Mouse (Mus musculus) intestine, embryonic 16.5 days (tissue): ENCODE measurements around the gene Tdrd1. TPM values are rescaled to one million over a fixed set of nuclear protein-coding genes. Genes with fewer than 3 reads are reported as not detected.

Source experiments
- ATAC-seq: fragments of 200-750 bp; cut with Nextera tagmentation; 2 replicates; pipeline ENCODE4 v1.8.0; 2017; ENCODE audit warnings: moderate TSS enrichment, moderate library complexity
- H3K27ac ChIP-seq: fragments of 300-500 bp; sonication (generic); 2 replicates; pipeline ENCODE4 v1.5.1; 2014; ENCODE audit warnings: mild to moderate bottlenecking, low read length
- H3K27me3 ChIP-seq: fragments of 300-500 bp; sonication (generic); replicated peaks from 2 replicates; pipeline ENCODE4 v1.6.1; 2014; ENCODE audit warnings: low read length, control low read depth, mixed read lengths; ENCODE audit not compliant: control insufficient read depth, insufficient read depth
- H3K36me3 ChIP-seq: fragments of 300-500 bp; sonication (generic); 2 replicates; pipeline ENCODE4 v1.6.1; 2014; ENCODE audit warnings: low read length, control low read depth; ENCODE audit not compliant: control insufficient read depth, insufficient read depth
- H3K4me1 ChIP-seq: fragments of 300-500 bp; sonication (generic); 2 replicates; pipeline ENCODE4 v1.6.1; 2014; ENCODE audit warnings: low read length, control low read depth, mixed read lengths; ENCODE audit not compliant: control insufficient read depth, insufficient read depth
- H3K4me2 ChIP-seq: fragments of 300-500 bp; sonication (generic); 2 replicates; pipeline ENCODE4 v1.6.1; 2014; ENCODE audit warnings: low read depth, low read length, control low read depth
- H3K4me3 ChIP-seq: fragments of 300-500 bp; sonication (generic); 2 replicates; pipeline ENCODE4 v1.5.1; 2014; ENCODE audit warnings: mild to moderate bottlenecking, low read length
- H3K9ac ChIP-seq: fragments of 300-500 bp; sonication (generic); 2 replicates; pipeline ENCODE4 v1.6.1; 2014; ENCODE audit warnings: low read depth, low read length
- H3K9me3 ChIP-seq: fragments of 300-500 bp; sonication (generic); 2 replicates; pipeline ENCODE4 v1.6.1; 2016; ENCODE audit warnings: low read length, control low read depth; ENCODE audit not compliant: control insufficient read depth
- WGBS: fragments of 180-500 bp; shearing (Covaris S2); extraction: QIAGEN DNeasy Blood & Tissue Kit; methylation state at CpG from one replicate; pipeline ENCODE4 v1.1.7; 2014; 5-methylcytosine and 5-hydroxymethylcytosine counted together
- polyA plus RNA-seq: library from polyadenylated mRNA; unstranded; fragments of >200 nt; fragmentation: Nextera tagmentation; extraction: Ambion mirVana; gene quantifications from 2 replicates; pipeline ENCODE4 v1.2.1, GENCODE M21; 2015

The Tdrd1 gene
- polyA plus RNA-seq, 1 experiment from 2014 or later = 0.71 TPM

GRCm38 (mm10) chr19:56892586-56892985 is 66.6 kb downstream of the Tdrd1 start:
- Histone ChIP-seq H3K27ac (no peak overlapping the region), H3K9ac (no peak overlapping the region), H3K4me1 (peaks cover 5% of the 10 kb centered on the region), H3K9me3 (no peaks in the 10 kb centered on the region), H3K4me3 (no peak overlapping the region), H3K4me2 (no peak overlapping the region), H3K36me3 (no peaks in the 10 kb centered on the region), H3K27me3 (no peaks in the 10 kb centered on the region)
- WGBS = 88% methylated on average over 5 of the region's 5 CpGs
- no peak for ATAC-seq

DNA sequence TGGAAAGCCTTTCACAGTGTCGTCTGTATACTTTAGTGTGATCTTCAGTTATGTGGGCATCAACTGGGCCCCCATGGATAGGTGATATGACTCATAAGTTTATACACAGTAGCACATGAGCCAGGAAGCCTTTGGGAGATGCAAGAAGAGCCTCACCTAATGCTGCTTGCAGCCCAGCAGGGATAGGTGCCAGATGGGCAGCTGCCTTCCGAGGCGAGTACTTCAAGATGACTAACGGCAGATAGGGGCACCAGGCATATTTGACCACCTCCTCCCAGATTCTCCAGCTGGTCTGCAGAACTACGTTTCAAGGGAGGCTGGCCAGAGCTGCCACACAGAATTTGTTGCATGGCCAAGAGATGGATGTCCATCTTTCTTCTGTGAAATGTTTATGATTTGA is 67.3 kb downstream of the Tdrd1 start:
- H3K9ac ChIP-seq = no peak overlapping the region
- no peak overlapping the region for H3K4me3 ChIP-seq
- no peak for ATAC-seq
- H3K4me1 ChIP-seq = peaks cover 5% of the 10 kb centered on the region
- H3K36me3 ChIP-seq = no peaks in the 10 kb centered on the region
- WGBS = 64% methylated on average over 5 of the region's 5 CpGs
- H3K9me3 ChIP-seq = no peaks in the 10 kb centered on the region
- no peak overlapping the region for H3K27ac ChIP-seq
- no peaks in the 10 kb centered on the region for H3K27me3 ChIP-seq
- H3K4me2 ChIP-seq = no peak overlapping the region

- no peaks in the 10 kb centered on the region for H3K27me3 ChIP-seq
- H3K4me3 ChIP-seq = no peak overlapping the region
- 0 out of 2 replicates have a peak, but pooled peaks cover 3% of the 10 kb centered on the region for H3K4me1 ChIP-seq
- no peak overlapping the region for H3K27ac ChIP-seq
- no peak for ATAC-seq
- H3K4me2 ChIP-seq = no peak overlapping the region
- no peaks in the 10 kb centered on the region for H3K36me3 ChIP-seq
- H3K9ac ChIP-seq = no peak overlapping the region
- 82% methylated on average over 16 of the region's 16 CpGs for WGBS
- no peaks in the 10 kb centered on the region for H3K9me3 ChIP-seq
These were observed 71.6 kb downstream of the Tdrd1 start for GRCm38 (mm10) chr19:56897654-56898053.

GRCm38 (mm10) chr19:56904095-56904494 is 78.1 kb downstream of the Tdrd1 start:
- Histone ChIP-seq H3K9me3 (no peaks in the 10 kb centered on the region), H3K4me2 (no peak overlapping the region), H3K27me3 (no peaks in the 10 kb centered on the region), H3K4me1 (peaks cover 5% of the 10 kb centered on the region; the same call in 1 of the 2 replicates), H3K27ac (no peak overlapping the region), H3K4me3 (no peak overlapping the region), H3K36me3 (no peaks in the 10 kb centered on the region), H3K9ac (no peak overlapping the region)
- 71% methylated on average over 3 of the region's 3 CpGs for WGBS
- ATAC-seq = no peak

- Histone ChIP-seq H3K4me3 (no peak overlapping the region), H3K9ac (no peak overlapping the region), H3K36me3 (no peaks in the 10 kb centered on the region), H3K4me1 (peaks cover 3% of the 10 kb centered on the region; the same call in 1 of the 2 replicates), H3K9me3 (no peaks in the 10 kb centered on the region), H3K27me3 (no peaks in the 10 kb centered on the region), H3K4me2 (no peak overlapping the region), H3K27ac (no peak overlapping the region)
- no peak for ATAC-seq
- WGBS = 83% methylated on average over 7 of the region's 7 CpGs
These were observed 79.4 kb downstream of the Tdrd1 start for GRCm38 (mm10) chr19:56905395-56905794.

DNA sequence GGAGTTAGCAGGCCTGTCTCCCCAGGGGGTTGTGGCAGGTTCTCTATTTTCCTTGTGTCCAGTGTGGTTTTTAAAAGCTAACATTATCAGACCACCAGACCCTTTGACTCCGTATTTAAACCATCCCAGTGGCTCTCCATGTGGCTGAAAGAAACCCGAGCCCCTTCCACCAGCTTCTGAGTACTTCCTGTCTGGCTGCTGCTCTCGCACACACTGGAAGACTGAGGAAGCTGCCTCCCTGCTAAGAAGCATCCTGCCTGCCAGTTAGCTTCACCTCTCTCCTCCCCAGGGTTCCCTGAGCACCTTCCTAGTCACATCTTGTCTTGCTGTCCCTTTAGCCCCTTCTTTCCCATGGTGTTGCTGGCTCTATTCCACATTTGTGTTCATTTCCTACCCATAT is 81.8 kb downstream of the Tdrd1 start:
- ATAC-seq = no peak
- peaks cover 2% of the 10 kb centered on the region; the same call in 1 of the 2 replicates for H3K4me1 ChIP-seq
- WGBS = 56% methylated on average over 3 of the region's 3 CpGs
- no peaks in the 10 kb centered on the region for H3K36me3 ChIP-seq
- no peaks in the 10 kb centered on the region for H3K27me3 ChIP-seq
- H3K4me3 ChIP-seq = no peak overlapping the region
- no peaks in the 10 kb centered on the region for H3K9me3 ChIP-seq
- H3K4me2 ChIP-seq = no peak overlapping the region
- H3K27ac ChIP-seq = no peak overlapping the region
- no peak overlapping the region for H3K9ac ChIP-seq

DNA sequence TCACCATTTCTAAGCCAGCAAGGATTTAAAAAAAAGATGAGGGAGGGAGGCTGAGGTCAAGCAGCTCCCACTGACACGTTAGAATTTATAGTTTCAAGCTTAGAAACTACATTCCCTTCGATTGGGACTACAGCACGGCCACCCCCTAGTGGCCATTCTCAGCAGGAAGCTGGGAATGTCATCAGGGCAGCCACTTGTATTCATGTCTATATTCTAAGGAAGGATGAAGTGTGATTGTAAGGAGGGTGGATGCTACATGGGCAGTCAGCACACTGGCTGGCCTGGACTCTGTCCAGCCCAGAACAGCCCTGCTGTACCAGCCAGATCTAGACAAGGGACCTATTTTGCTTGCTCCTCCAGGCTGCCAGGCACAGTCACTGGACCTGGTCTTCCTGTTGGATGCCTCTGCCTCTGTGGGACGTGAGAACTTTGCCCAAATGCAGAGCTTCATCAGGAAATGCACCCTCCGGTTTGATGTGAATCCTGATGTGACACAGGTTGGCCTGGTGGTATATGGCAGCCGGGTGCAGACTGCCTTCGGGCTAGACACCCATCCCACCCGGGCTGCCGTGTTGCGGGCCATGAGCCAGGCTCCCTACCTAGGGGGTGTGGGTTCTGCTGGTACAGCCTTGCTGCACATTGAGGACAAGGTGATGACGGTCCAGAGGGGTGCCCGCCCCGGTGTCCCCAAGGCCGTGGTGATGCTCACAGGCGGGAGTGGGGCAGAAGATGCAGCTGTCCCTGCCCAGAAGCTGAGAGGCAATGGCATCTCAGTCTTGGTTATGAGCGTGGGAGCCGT is 82.7 kb downstream of the Tdrd1 start:
- Histone ChIP-seq H3K27me3 (no peaks in the 10 kb centered on the region), H3K9me3 (no peaks in the 10 kb centered on the region), H3K9ac (no peak overlapping the region), H3K4me2 (no peak overlapping the region), H3K4me3 (no peak overlapping the region), H3K4me1 (peaks cover 2% of the 10 kb centered on the region; the same call in 1 of the 2 replicates), H3K27ac (no peak overlapping the region), H3K36me3 (no peaks in the 10 kb centered on the region)
- peak; percentile 55; the same call in 1 of the 2 replicates for ATAC-seq
- WGBS = 75% methylated on average over 17 of the region's 17 CpGs

DNA sequence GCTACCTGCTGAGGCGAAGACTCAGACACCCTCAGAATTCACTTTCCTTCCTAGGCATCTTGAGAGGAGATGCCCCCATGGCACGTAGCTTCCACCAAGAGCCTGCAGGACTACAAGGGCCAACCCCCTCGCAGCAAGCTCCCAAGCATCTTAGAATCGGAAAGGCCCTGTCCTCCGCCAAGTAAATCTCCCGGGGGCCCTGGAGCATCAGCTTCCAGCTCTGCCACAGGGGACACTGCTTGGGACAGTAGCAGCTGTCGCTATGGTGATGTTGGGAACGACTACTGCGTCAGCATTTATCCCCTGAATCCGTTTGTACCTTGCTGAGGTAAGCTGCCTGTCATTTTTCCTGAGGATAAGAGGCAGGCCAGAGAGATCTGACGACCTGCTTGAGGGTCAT is 84.6 kb downstream of the Tdrd1 start:
- H3K27me3 ChIP-seq = no peaks in the 10 kb centered on the region
- H3K4me1 ChIP-seq = peaks cover 6% of the 10 kb centered on the region
- H3K4me3 ChIP-seq = no peak overlapping the region
- H3K36me3 ChIP-seq = no peaks in the 10 kb centered on the region
- 70% methylated on average over 11 of the region's 11 CpGs for WGBS
- H3K9me3 ChIP-seq = no peaks in the 10 kb centered on the region
- H3K4me2 ChIP-seq = no peak overlapping the region
- H3K27ac ChIP-seq = no peak overlapping the region
- no peak overlapping the region for H3K9ac ChIP-seq
- ATAC-seq = no peak

DNA sequence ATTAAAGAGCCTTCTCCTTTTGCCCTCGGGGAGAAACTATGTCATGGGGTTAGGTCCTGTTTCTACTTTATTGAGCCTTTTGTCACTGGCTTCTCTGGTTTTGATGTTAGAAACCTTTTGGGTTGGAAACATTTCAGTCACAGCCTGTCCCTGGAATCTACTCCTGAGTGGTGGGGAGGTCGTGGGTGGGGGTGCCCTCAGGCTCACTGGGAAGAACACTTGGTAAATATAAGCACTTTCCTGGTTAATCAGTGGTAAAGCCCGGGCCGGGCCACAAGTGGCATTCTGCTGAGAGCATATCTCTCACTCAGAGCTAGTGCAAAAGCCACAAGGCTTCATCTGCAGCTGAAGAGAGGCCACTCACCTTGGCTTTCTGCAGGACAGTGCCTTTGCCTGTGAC is 87.8 kb downstream of the Tdrd1 start:
- H3K36me3 ChIP-seq = no peaks in the 10 kb centered on the region
- no peak overlapping the region for H3K9ac ChIP-seq
- WGBS = 62% methylated on average over 4 of the region's 4 CpGs
- H3K4me2 ChIP-seq = no peak overlapping the region
- H3K4me1 ChIP-seq = peaks cover 6% of the 10 kb centered on the region; the same call in 1 of the 2 replicates
- H3K9me3 ChIP-seq = no peaks in the 10 kb centered on the region
- H3K27me3 ChIP-seq = no peaks in the 10 kb centered on the region
- ATAC-seq = no peak
- H3K4me3 ChIP-seq = no peak overlapping the region
- H3K27ac ChIP-seq = no peak overlapping the region
